Mouse (Mus musculus) cerebellum, adult 2 months (tissue): Measurements from ENCODE around the gene Tmem198.

Experiments used
- CTCF ChIP-seq: fragments of 200-500 bp; IDR thresholded peaks from 2 replicates; pipeline ENCODE4 v1.5.1; 2011; ENCODE audit warnings: low read depth, mild to moderate bottlenecking, control low read depth, low read length, moderate library complexity, borderline replicate concordance; ENCODE audit not compliant: insufficient read depth
- POLR2A ChIP-seq: fragments of 200-500 bp; IDR thresholded peaks from 2 replicates; pipeline ENCODE4 v1.6.1; 2011; ENCODE audit warnings: low read length, control low read depth, borderline replicate concordance; ENCODE audit not compliant: insufficient read depth

- TF ChIP-seq POLR2A (no peak), CTCF (no peak)
These were observed 28.9 kb upstream of the Tmem198 start, which contains the start of gene Asic4 for GRCm38 (mm10) chr1:75450314-75451005.
